8 mouse cellular contexts compared by ENCODE assay signal in the genomic region with DNA sequence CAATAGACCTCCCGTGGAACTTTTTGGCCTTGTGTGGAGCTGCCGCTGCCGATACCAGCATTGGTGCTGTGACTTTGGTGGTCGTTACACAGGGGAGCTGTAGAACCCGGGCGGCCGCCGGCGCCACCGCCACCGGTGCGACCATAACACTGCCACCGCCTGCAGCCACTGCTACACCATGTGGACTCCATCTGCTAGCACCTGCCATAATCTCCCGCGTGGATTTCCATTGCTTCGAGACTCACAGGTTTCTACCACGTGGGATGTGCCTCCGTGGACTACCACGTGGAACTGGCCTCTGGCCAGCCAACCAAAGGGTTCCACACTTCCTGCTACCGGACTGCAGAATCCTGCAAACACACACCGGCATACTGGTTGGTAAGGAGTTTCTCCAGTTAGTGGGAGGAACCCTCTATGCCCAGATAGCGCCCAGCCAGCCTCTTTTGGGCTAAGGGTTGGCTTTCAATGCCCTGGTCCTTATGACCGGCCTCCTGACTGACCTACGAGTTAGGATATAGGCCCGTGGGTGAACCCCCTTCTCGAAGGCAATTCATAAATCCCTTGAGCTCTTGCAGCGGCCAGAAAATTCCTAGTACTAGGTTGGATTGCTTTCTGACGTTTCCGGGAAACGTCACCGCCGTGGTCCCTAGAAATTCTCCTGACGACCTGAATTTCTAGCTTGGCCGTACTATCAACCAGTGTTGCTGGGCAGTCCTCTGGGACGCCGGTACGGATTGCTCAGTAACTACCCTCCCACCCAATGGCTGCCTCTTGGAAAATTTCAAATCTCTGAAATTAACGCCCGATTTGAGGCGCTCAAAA. TPM values are rescaled to one million over a fixed set of nuclear protein-coding genes. Genes with fewer than 3 reads are reported as not detected.
DNase-seq lines count a peak whose midpoint lies in the region; ATAC-seq and TF ChIP-seq lines count a peak whose summit lies in the region.

No protein-coding gene starts in this region.

- peak; percentile 74 for ATAC-seq in forebrain, embryonic 16.5 days
- peak; percentile 89 for ATAC-seq in hindbrain, postnatal 0 days

- no peaks in the 10 kb centered on the region for H3K79me2 ChIP-seq in macrophage (ENCODE audit: inconsistent target)

- intact Hi-C loops in gastrocnemius, postnatal 14 days (cut with DNase I; ENCODE audit: low total_unique reads), result loop anchor here (10.0 kb wide), 1 partner anchor 46 kb away; no protein-coding TSS in a partner anchor
- intact Hi-C loops in left cerebral cortex, postnatal 25 days (cut with DNase I), result loop anchor here (2.0 kb wide), 1 partner anchor 38 kb away; no protein-coding TSS in a partner anchor

- H3K27me3 ChIP-seq in forebrain, embryonic 16.5 days (replicated peaks; ENCODE audit: control insufficient read depth, insufficient read depth, low read length), result no peaks in the 10 kb centered on the region
- H3K27me3 ChIP-seq in hindbrain, postnatal 0 days (ENCODE audit: insufficient read depth, low read length), result no peaks in the 10 kb centered on the region

- no peak for TF ChIP-seq CTCF in hindbrain, postnatal 0 days (IDR thresholded peaks at IDR 0.05; ENCODE audit: low read depth)

- peak overlapping the region; percentile 56 for H3K4me3 ChIP-seq in forebrain, embryonic 16.5 days (replicated peaks; ENCODE audit: low read length)
- peak overlapping the region; percentile 36 for H3K4me3 ChIP-seq in hindbrain, postnatal 0 days (ENCODE audit: low read length)
- peak overlapping the region; percentile 12; the same call in 1 of the 2 replicates for H3K4me3 ChIP-seq in macrophage (ENCODE audit: inconsistent target)

- peak overlapping the region; percentile 97 for H3K4me2 ChIP-seq in forebrain, embryonic 16.5 days (ENCODE audit: low read length)
- H3K4me2 ChIP-seq in hindbrain, postnatal 0 days (ENCODE audit: low read depth, low read length), result peak overlapping the region; percentile 77

- H3K36me3 ChIP-seq in forebrain, embryonic 16.5 days (ENCODE audit: control insufficient read depth, insufficient read depth), result no peaks in the 10 kb centered on the region
- H3K36me3 ChIP-seq in hindbrain, postnatal 0 days (ENCODE audit: insufficient read depth, low read length), result no peaks in the 10 kb centered on the region
- H3K36me3 ChIP-seq in macrophage (ENCODE audit: inconsistent target), result no peaks in the 10 kb centered on the region

- no peaks in the 10 kb centered on the region for H3K9me3 ChIP-seq in forebrain, embryonic 16.5 days (ENCODE audit: control insufficient read depth, low read length)
- no peaks in the 10 kb centered on the region for H3K9me3 ChIP-seq in hindbrain, postnatal 0 days (ENCODE audit: low read length)

- 2% methylated on average over 40 of the region's 40 CpGs for WGBS in forebrain, embryonic 16.5 days
- WGBS in hindbrain, postnatal 0 days, result 4% methylated on average over 40 of the region's 40 CpGs
- 19% methylated on average over 40 of the region's 40 CpGs for WGBS in macrophage (ENCODE audit: missing documents)

- H3K4me1 ChIP-seq in forebrain, embryonic 16.5 days (replicated peaks; ENCODE audit: control insufficient read depth, insufficient read depth, low read length), result peaks cover 17% of the 10 kb centered on the region
- H3K4me1 ChIP-seq in hindbrain, postnatal 0 days (ENCODE audit: insufficient read depth, low read length), result 0 out of 2 replicates have a peak, but pooled peaks cover 9% of the 10 kb centered on the region

- peak overlapping the region; percentile 71 for H3K9ac ChIP-seq in forebrain, embryonic 16.5 days (replicated peaks; ENCODE audit: low read depth, low read length)
- peak overlapping the region; percentile 42 for H3K9ac ChIP-seq in hindbrain, postnatal 0 days (replicated peaks; ENCODE audit: low read length)

- peak; percentile 25 for DNase-seq in gastrocnemius, postnatal 14 days
- DNase-seq in gastrocnemius, adult 18-20 months (ENCODE audit: low spot score), result no peak
- peak; percentile 38 to 46 for DNase-seq in cerebellum, adult 18-20 months
- peak; percentile 89 for DNase-seq in hindbrain, postnatal 0 days (ENCODE audit: low spot score)
- peak; percentile 33 to 38 for DNase-seq in left cerebral cortex, postnatal 25 days (ENCODE audit: low spot score in 2 of 2)
- peak; percentile 77 to 87 for DNase-seq in right cerebral cortex, postnatal 10 days (ENCODE audit: low spot score in 2 of 2)

- peak overlapping the region; percentile 68 for H3K27ac ChIP-seq in forebrain, embryonic 16.5 days (ENCODE audit: low read length)
- H3K27ac ChIP-seq in hindbrain, postnatal 0 days, result peak overlapping the region; percentile 83
- no peak overlapping the region for H3K27ac ChIP-seq in macrophage

RNA-seq across cellular contexts. Expression of gene Eef1a1, which starts 32.0 kb away (rescaled TPM):
- total RNA-seq in gastrocnemius, postnatal 14 days (2021), result 1,000 to 10,000 TPM; 1,398 to 1,669 TPM
- 100 to 1,000 TPM; 424 to 467 TPM for total RNA-seq in gastrocnemius, adult 18-20 months (2021)
- 3,742 and 4,125 TPM in 2 replicates for polyA plus RNA-seq in forebrain, embryonic 16.5 days (2015; fragmentation: Nextera tagmentation; extraction: Ambion mirVana)
- 5,514 and 5,628 TPM in 2 replicates for total RNA-seq in hindbrain, postnatal 0 days (2014; rRNA removed)
- 2,472 and 2,549 TPM in 2 replicates for polyA plus RNA-seq in hindbrain, postnatal 0 days (2015; fragmentation: Nextera tagmentation; extraction: Ambion mirVana)
- 1,000 to 10,000 TPM; 2,219 to 2,332 TPM for total RNA-seq in left cerebral cortex, postnatal 25 days (2021)
- 1,000 to 10,000 TPM in 11 of 26 experiments, 100 to 1,000 TPM in 15; 559 to 2,446 (median 950) TPM for total RNA-seq in macrophage (2018; cell fraction: chromatin; rRNA removed)
- 1,000 to 10,000 TPM; 2,865 to 8,643 (median 4,877) TPM for total RNA-seq in macrophage (2018; cell fraction: cytosol; rRNA removed)
- 1,000 to 10,000 TPM; 1,048 to 3,060 (median 1,722) TPM for total RNA-seq in macrophage (2018; cell fraction: nucleus; rRNA removed)
- polyA plus RNA-seq in macrophage (2018), result 6,779 to 7,082 TPM (median 6,969 TPM) in 3 replicates
